Mouse (Mus musculus) embryo, embryonic 9.5 days (tissue): ENCODE results near the gene Vps29.

Experiments
- DNase-seq: peaks from one replicate; pipeline ENCODE4 v3.0.0-alpha.2; 2017; ENCODE audit errors: extremely low spot score

Vps29 gene

GRCm38 (mm10) chr5:122399871-122400270 is 45.7 kb downstream of the Vps29 start:
- no peak for DNase-seq

GRCm38 (mm10) chr5:122400628-122401302 is 46.6 kb downstream of the Vps29 start:
- DNase-seq, result no peak

DNA sequence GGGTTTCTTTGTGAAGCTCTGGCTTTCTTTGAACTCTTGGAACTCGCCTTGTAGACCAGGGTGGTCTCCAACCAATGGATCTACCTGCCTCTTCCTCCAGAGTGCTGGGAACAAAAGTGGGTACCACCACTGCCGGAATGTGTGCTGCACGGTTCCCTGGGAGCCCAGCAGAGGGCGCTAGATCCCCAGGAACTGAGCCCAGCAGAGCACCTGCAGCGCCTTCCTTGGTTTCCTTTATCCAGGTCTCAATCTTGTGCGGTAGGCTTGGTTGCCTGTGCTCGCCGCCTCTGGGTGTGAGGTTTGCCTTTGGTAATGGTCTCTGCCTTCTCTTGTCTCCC is 47.1 kb downstream of the Vps29 start:
- DNase-seq, result peak; percentile 64

DNA sequence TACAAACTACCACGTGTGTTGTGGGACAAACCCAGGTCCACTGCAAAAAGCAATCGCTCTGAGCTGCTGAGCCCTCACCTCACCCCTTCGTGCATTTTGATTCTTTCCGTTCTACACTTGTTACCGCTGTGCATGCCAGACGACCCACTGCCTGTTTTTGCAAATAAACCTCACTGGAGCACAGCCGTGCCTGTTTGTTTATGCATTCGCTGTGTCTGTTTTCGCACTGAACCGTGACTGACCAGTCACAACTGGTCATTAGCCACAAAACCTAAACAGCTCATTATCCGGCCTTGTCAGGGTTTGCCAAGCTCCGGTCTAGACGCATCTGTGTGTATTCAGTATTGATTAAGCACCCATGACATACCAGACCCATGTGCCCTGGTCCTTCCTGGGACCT is 48.0 kb downstream of the Vps29 start:
- DNase-seq, result no peak

DNA sequence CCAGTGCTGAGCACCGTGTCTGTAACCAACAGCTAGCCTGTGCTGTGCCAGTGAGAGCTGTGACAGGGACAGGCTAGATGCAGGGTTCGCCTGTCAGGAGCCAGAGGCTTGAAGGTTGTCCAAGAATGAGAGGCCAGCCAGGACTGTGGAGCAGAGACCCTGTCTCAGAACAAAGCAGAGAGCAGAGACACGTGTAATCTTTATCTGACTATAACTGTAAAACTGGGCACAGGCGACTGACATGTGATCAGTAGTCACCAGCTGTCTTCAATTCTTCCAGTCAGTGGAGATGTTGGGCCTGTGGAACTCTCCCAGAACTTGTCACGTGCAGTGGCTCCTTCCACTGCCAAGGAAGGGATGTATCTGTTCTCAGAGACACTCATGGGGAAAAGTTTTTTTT is 48.6 kb downstream of the Vps29 start:
- no peak for DNase-seq

- no peak for DNase-seq
These were observed 49.2 kb downstream of the Vps29 start for GRCm38 (mm10) chr5:122403362-122403761.

DNA sequence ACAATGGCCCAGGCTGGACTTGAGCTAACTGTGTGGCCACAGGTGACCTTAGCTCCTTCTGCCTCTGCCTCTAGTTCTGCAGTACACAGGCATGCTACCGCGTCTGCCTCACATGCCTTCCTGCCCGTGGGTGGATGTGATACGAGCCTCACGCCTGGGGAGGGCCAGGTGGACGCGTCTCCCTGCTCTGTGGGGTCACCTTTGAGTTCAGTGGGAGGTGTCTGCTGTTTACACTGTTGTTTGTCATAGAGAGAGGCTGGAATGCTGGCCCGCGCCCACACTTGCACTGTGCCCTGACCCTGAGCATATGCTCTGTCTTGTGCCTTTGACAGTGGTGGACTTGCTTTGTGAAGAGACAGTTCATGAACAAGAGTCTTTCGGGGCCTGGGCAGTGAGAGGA is 51.4 kb downstream of the Vps29 start:
- DNase-seq, result no peak

- DNase-seq, result no peak
These were observed 55.8 kb downstream of the Vps29 start for GRCm38 (mm10) chr5:122409692-122410645.

DNA sequence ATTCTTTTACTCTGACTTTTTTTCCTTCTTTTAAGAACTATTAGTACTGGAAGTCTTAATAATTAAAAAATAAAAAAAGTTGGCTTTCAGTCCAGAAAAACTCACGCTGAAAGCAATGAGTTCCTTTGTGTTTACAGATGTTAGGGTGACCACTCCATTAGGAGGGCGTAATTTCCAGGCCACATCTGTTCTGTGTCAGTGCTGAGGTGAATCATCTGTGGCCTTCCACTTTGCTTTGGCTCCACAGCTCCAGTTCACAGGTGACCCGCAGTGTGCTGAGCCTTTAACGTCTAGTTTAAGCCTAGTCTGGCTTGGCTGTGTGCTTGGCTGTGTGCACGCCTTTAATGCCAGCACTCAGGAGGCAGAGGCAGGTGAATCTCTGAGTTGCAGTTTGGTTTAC is 57.7 kb downstream of the Vps29 start:
- no peak for DNase-seq

DNA sequence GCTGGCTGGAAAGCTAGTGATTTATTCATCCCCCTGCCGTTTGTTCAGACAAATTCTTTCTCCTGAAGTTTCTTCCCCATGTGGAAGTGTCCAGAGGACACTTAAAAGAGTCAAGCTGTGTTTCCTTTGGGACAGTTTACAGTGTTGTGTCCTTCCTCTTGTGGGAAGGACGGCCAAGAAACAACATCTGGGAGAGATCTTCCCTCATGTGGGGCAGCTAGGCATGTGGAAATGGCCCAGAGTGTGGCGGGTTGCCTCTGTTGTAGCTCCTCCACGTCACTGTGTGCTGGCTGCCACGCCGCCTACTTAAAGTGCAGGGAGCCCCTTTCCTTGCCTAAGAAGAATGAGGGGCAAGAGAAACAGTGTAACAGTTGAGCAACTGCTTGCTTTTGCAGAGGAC is 58.7 kb downstream of the Vps29 start:
- no peak for DNase-seq

- no peak for DNase-seq
These were observed 60.2 kb downstream of the Vps29 start for GRCm38 (mm10) chr5:122414351-122414750.
